Mouse (Mus musculus) forebrain, postnatal 0 days (tissue): ENCODE data around the gene Mettl24. TPM values are rescaled to one million over a fixed set of nuclear protein-coding genes. Genes with fewer than 3 reads are reported as not detected.
A peak's percentile ranks its signal among the peaks of the same experiment; 100 is the strongest.

ENCODE experiments used
- ATAC-seq: fragments of 200-750 bp; cut with Nextera tagmentation; 2 replicates; pipeline ENCODE4 v1.8.0; 2017; ENCODE audit warnings: mild to moderate bottlenecking, moderate library complexity
- DNase-seq: peaks from one replicate; pipeline ENCODE4 v3.0.0-alpha.2; 2015
- H3K27ac ChIP-seq: fragments of 300-500 bp; sonication (generic); 2 replicates; pipeline ENCODE4 v1.5.1; 2014; ENCODE audit warnings: low read depth, mild to moderate bottlenecking, antibody characterized with exemption, low read length, moderate library complexity, mixed read lengths
- H3K27me3 ChIP-seq: fragments of 300-500 bp; sonication (generic); 2 replicates; pipeline ENCODE4 v1.6.1; 2014; ENCODE audit warnings: mild to moderate bottlenecking, low read length, mixed read lengths; ENCODE audit not compliant: insufficient read depth
- H3K36me3 ChIP-seq: fragments of 300-500 bp; sonication (generic); 2 replicates; pipeline ENCODE4 v1.6.1; 2014; ENCODE audit warnings: mild to moderate bottlenecking, moderate library complexity; ENCODE audit not compliant: insufficient read depth
- H3K4me1 ChIP-seq: fragments of 300-500 bp; sonication (generic); 2 replicates; pipeline ENCODE4 v1.6.1; 2014; ENCODE audit warnings: antibody characterized with exemption; ENCODE audit not compliant: insufficient read depth
- H3K4me2 ChIP-seq: fragments of 300-500 bp; sonication (generic); 2 replicates; pipeline ENCODE4 v1.6.1; 2014; ENCODE audit warnings: low read depth, mild to moderate bottlenecking, moderate library complexity
- H3K4me3 ChIP-seq: fragments of 300-500 bp; sonication (generic); 2 replicates; pipeline ENCODE4 v1.5.1; 2014; ENCODE audit warnings: low read depth, low read length, mixed read lengths
- H3K9ac ChIP-seq: fragments of 300-500 bp; sonication (generic); 2 replicates; pipeline ENCODE4 v1.6.1; 2014; ENCODE audit warnings: mild to moderate bottlenecking
- H3K9me3 ChIP-seq: fragments of 300-500 bp; sonication (generic); 2 replicates; pipeline ENCODE4 v1.6.1; 2016; ENCODE audit warnings: low read length
- CTCF ChIP-seq: sonication (generic); IDR thresholded peaks from 2 replicates; pipeline ENCODE4 v1.5.1; 2016; ENCODE audit warnings: antibody characterized with exemption, control low read depth, low read depth
- WGBS: fragments of 180-500 bp; shearing (Covaris S2); extraction: QIAGEN DNeasy Blood & Tissue Kit; methylation state at CpG from one replicate; pipeline ENCODE4 v1.1.7; 2014; 5-methylcytosine and 5-hydroxymethylcytosine counted together
- polyA plus RNA-seq: library from polyadenylated mRNA; unstranded; fragments of >200 nt; fragmentation: Nextera tagmentation; extraction: Ambion mirVana; gene quantifications from 2 replicates; pipeline ENCODE4 v1.2.1, GENCODE M21; 2015
- total RNA-seq: library from RNA; depleted of rRNA; stranded (reverse); fragments of >200 nt; gene quantifications from 2 replicates; pipeline ENCODE4 v1.2.3, GENCODE M21; 2014

Gene Mettl24
- total and polyA plus RNA-seq, 2 experiments from 2014 or later: 0.77 TPM; not detected in 1

- Histone ChIP-seq H3K4me1 (peaks cover 5% of the 10 kb centered on the region; the same call in 1 of the 2 replicates), H3K9me3 (no peaks in the 10 kb centered on the region), H3K9ac (no peak overlapping the region), H3K4me2 (no peak overlapping the region), H3K4me3 (no peak overlapping the region), H3K27me3 (no peaks in the 10 kb centered on the region), H3K27ac (no peak overlapping the region), H3K36me3 (no peaks in the 10 kb centered on the region)
- no peak for DNase-seq
- 87% methylated on average over 5 of the region's 5 CpGs for WGBS
- no peak for ATAC-seq
- no peak for TF ChIP-seq CTCF
Observed at GRCm38 (mm10) chr10:40643126-40643525, 40.0 kb upstream of the Mettl24 start.

- Histone ChIP-seq H3K4me2 (no peak overlapping the region), H3K36me3 (no peaks in the 10 kb centered on the region), H3K9me3 (no peaks in the 10 kb centered on the region), H3K27me3 (no peaks in the 10 kb centered on the region), H3K4me1 (peaks cover 2% of the 10 kb centered on the region; the same call in 1 of the 2 replicates), H3K9ac (no peak overlapping the region), H3K27ac (no peak overlapping the region), H3K4me3 (no peak overlapping the region)
- 80% methylated on average over 9 of the region's 9 CpGs for WGBS
- ATAC-seq (no peak), DNase-seq (no peak)
- no peak for TF ChIP-seq CTCF
Observed at GRCm38 (mm10) chr10:40644456-40644855, 38.6 kb upstream of the Mettl24 start.

GRCm38 (mm10) chr10:40645346-40645745 is 37.7 kb upstream of the Mettl24 start:
- 70% methylated on average over 1 of the region's 1 CpGs for WGBS

GRCm38 (mm10) chr10:40648776-40649175 is 34.3 kb upstream of the Mettl24 start:
- H3K27me3 ChIP-seq: no peaks in the 10 kb centered on the region
- WGBS: 71% methylated on average over 12 of the region's 12 CpGs
- no peak overlapping the region for H3K4me2 ChIP-seq
- no peak for TF ChIP-seq CTCF
- no peaks in the 10 kb centered on the region for H3K36me3 ChIP-seq
- H3K4me1 ChIP-seq: peaks cover 3% of the 10 kb centered on the region; the same call in 1 of the 2 replicates
- no peak overlapping the region for H3K4me3 ChIP-seq
- ATAC-seq (no peak; the same call in 1 of the 2 replicates), DNase-seq (no peak)
- no peaks in the 10 kb centered on the region for H3K9me3 ChIP-seq
- H3K27ac ChIP-seq: no peak overlapping the region
- H3K9ac ChIP-seq: no peak overlapping the region

More at GRCm38 (mm10) chr10:40645346-40645745, 37.7 kb upstream of the Mettl24 start:
- Histone ChIP-seq H3K9ac (no peak overlapping the region), H3K9me3 (no peaks in the 10 kb centered on the region), H3K4me3 (no peak overlapping the region), H3K4me1 (no peaks in the 10 kb centered on the region), H3K36me3 (no peaks in the 10 kb centered on the region), H3K27ac (no peak overlapping the region), H3K4me2 (no peak overlapping the region), H3K27me3 (no peaks in the 10 kb centered on the region)
- ATAC-seq (no peak), DNase-seq (no peak)
- TF ChIP-seq CTCF: no peak

GRCm38 (mm10) chr10:40649634-40650033 is 33.4 kb upstream of the Mettl24 start:
- Histone ChIP-seq H3K4me3 (no peak overlapping the region), H3K9me3 (no peaks in the 10 kb centered on the region), H3K36me3 (no peaks in the 10 kb centered on the region), H3K9ac (no peak overlapping the region), H3K27me3 (no peaks in the 10 kb centered on the region), H3K27ac (no peak overlapping the region), H3K4me1 (peaks cover 3% of the 10 kb centered on the region; the same call in 1 of the 2 replicates), H3K4me2 (no peak overlapping the region)
- DNase-seq: peak; percentile 75
- peak; percentile 43; the same call in 1 of the 2 replicates for ATAC-seq
- WGBS: 42% methylated on average over 4 of the region's 4 CpGs
- TF ChIP-seq CTCF: peak; percentile 57

GRCm38 (mm10) chr10:40651676-40652075 is 31.4 kb upstream of the Mettl24 start:
- no peak for DNase-seq
- Histone ChIP-seq H3K4me3 (no peak overlapping the region), H3K36me3 (no peaks in the 10 kb centered on the region), H3K9ac (no peak overlapping the region), H3K4me1 (peaks cover 3% of the 10 kb centered on the region; the same call in 1 of the 2 replicates), H3K27ac (no peak overlapping the region), H3K4me2 (no peak overlapping the region), H3K9me3 (no peaks in the 10 kb centered on the region), H3K27me3 (no peaks in the 10 kb centered on the region)
- ATAC-seq: no peak
- WGBS: 42% methylated on average over 2 of the region's 2 CpGs
- TF ChIP-seq CTCF: no peak

GRCm38 (mm10) chr10:40665270-40665669 is 17.8 kb upstream of the Mettl24 start:
- H3K36me3 ChIP-seq: no peaks in the 10 kb centered on the region
- no peak overlapping the region for H3K9ac ChIP-seq
- H3K27ac ChIP-seq: no peak overlapping the region
- 89% methylated on average over 3 of the region's 3 CpGs for WGBS
- ATAC-seq: no peak
- no peak overlapping the region for H3K4me2 ChIP-seq
- H3K4me1 ChIP-seq: no peaks in the 10 kb centered on the region
- no peak for DNase-seq
- H3K9me3 ChIP-seq: no peaks in the 10 kb centered on the region
- no peak for TF ChIP-seq CTCF
- no peaks in the 10 kb centered on the region for H3K27me3 ChIP-seq
- no peak overlapping the region for H3K4me3 ChIP-seq
